Mouse (Mus musculus): Measurements from ENCODE around the gene Adarb2. TPM values are rescaled to one million over a fixed set of nuclear protein-coding genes. Genes with fewer than 3 reads are reported as not detected.

Adarb2 gene
- polyA plus RNA-seq, 1 experiment from 2014 or later = 0.41 TPM

GRCm38 (mm10) chr13:8467591-8468366, 265.1 kb downstream of the Adarb2 start:
- Histone ChIP-seq H3K27ac (ENCODE audit: low read depth, low read length) (no peak overlapping the region), H3K9me3 (ENCODE audit: control insufficient read depth, low read length) (no peaks in the 10 kb centered on the region), H3K4me1 (ENCODE audit: control insufficient read depth, insufficient read depth, low read length) (no peaks in the 10 kb centered on the region), H3K36me3 (ENCODE audit: control insufficient read depth, insufficient read depth, low read length) (no peaks in the 10 kb centered on the region), H3K4me2 (replicated peaks; ENCODE audit: low read depth, low read length) (no peak overlapping the region), H3K9ac (ENCODE audit: low read depth, low read length) (no peak overlapping the region), H3K4me3 (ENCODE audit: low read length) (no peak overlapping the region), H3K27me3 (ENCODE audit: control insufficient read depth, insufficient read depth, low read length) (no peaks in the 10 kb centered on the region)
- ATAC-seq (ENCODE audit: low FRiP score, low TSS enrichment) = no peak
- WGBS = 76% methylated on average over 12 of the region's 12 CpGs

- Histone ChIP-seq H3K9ac (ENCODE audit: low read depth, low read length) (no peak overlapping the region), H3K27ac (ENCODE audit: low read depth, low read length) (no peak overlapping the region), H3K27me3 (ENCODE audit: control insufficient read depth, insufficient read depth, low read length) (no peaks in the 10 kb centered on the region), H3K4me3 (ENCODE audit: low read length) (no peak overlapping the region), H3K4me1 (ENCODE audit: control insufficient read depth, insufficient read depth, low read length) (no peaks in the 10 kb centered on the region), H3K9me3 (ENCODE audit: control insufficient read depth, low read length) (no peaks in the 10 kb centered on the region), H3K4me2 (replicated peaks; ENCODE audit: low read depth, low read length) (no peak overlapping the region), H3K36me3 (ENCODE audit: control insufficient read depth, insufficient read depth, low read length) (no peaks in the 10 kb centered on the region)
- ATAC-seq (ENCODE audit: low FRiP score, low TSS enrichment) = no peak
- WGBS = 77% methylated on average over 3 of the region's 3 CpGs
Observed at GRCm38 (mm10) chr13:8476237-8476636, 273.6 kb downstream of the Adarb2 start.

DNA sequence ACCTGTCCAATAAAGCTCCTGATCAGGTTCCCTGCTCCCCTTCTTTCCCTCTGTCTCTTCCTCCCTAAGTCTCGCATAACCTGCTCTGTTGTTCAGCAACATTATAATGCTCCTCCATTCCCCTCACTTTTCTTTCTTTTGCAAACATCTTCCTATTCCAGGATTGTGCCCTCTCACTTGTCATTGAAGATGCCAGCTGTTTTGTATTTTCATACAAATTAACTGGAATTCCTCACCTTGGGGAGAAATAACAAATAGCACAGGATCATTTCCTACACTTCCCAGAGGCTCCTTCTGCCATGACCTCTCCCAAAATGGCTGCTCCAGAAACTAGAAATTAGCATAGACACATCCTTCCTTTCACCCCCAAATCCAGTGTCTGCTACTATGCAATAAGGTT, 276.1 kb downstream of the Adarb2 start:
- no peak overlapping the region for H3K9ac ChIP-seq (ENCODE audit: low read depth, low read length)
- no peak overlapping the region for H3K4me2 ChIP-seq (replicated peaks; ENCODE audit: low read depth, low read length)
- no peaks in the 10 kb centered on the region for H3K36me3 ChIP-seq (ENCODE audit: control insufficient read depth, insufficient read depth, low read length)
- H3K27me3 ChIP-seq (ENCODE audit: control insufficient read depth, insufficient read depth, low read length) = no peaks in the 10 kb centered on the region
- no peak for ATAC-seq (ENCODE audit: low FRiP score, low TSS enrichment)
- no peaks in the 10 kb centered on the region for H3K4me1 ChIP-seq (ENCODE audit: control insufficient read depth, insufficient read depth, low read length)
- H3K4me3 ChIP-seq (ENCODE audit: low read length) = no peak overlapping the region
- H3K9me3 ChIP-seq (ENCODE audit: control insufficient read depth, low read length) = no peaks in the 10 kb centered on the region
- no peak overlapping the region for H3K27ac ChIP-seq (ENCODE audit: low read depth, low read length)
- WGBS = 61% methylated on average over 1 of the region's 1 CpGs

DNA sequence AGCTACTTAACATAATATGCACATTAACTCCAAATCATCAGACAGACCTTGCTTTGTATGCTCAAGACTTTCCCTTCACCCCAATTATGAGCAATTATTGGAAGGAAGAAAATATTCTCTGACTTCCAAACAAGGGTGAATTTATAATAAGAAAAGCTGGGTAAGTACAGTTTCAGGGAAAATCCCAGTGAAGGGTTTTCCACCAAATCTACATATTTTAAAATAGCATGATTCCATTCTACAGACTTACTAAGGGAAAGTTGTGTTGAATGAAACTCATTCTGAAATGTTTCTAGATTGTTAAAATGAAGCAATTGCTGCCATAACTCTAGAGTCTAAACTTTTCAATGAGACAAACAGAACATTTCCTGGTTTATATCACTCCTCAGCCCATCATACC, 277.3 kb downstream of the Adarb2 start:
- Histone ChIP-seq H3K27ac (ENCODE audit: low read depth, low read length) (no peak overlapping the region), H3K27me3 (ENCODE audit: control insufficient read depth, insufficient read depth, low read length) (no peaks in the 10 kb centered on the region), H3K4me2 (replicated peaks; ENCODE audit: low read depth, low read length) (no peak overlapping the region), H3K4me1 (ENCODE audit: control insufficient read depth, insufficient read depth, low read length) (no peaks in the 10 kb centered on the region), H3K36me3 (ENCODE audit: control insufficient read depth, insufficient read depth, low read length) (no peaks in the 10 kb centered on the region), H3K4me3 (ENCODE audit: low read length) (no peak overlapping the region), H3K9ac (ENCODE audit: low read depth, low read length) (no peak overlapping the region), H3K9me3 (ENCODE audit: control insufficient read depth, low read length) (no peaks in the 10 kb centered on the region)
- ATAC-seq (ENCODE audit: low FRiP score, low TSS enrichment) = no peak

GRCm38 (mm10) chr13:8481347-8481746, 278.7 kb downstream of the Adarb2 start:
- ATAC-seq (ENCODE audit: low FRiP score, low TSS enrichment) = no peak
- Histone ChIP-seq H3K4me2 (replicated peaks; ENCODE audit: low read depth, low read length) (no peak overlapping the region), H3K27ac (ENCODE audit: low read depth, low read length) (no peak overlapping the region), H3K9ac (ENCODE audit: low read depth, low read length) (no peak overlapping the region), H3K36me3 (ENCODE audit: control insufficient read depth, insufficient read depth, low read length) (no peaks in the 10 kb centered on the region), H3K4me1 (ENCODE audit: control insufficient read depth, insufficient read depth, low read length) (no peaks in the 10 kb centered on the region), H3K4me3 (ENCODE audit: low read length) (no peak overlapping the region), H3K27me3 (ENCODE audit: control insufficient read depth, insufficient read depth, low read length) (no peaks in the 10 kb centered on the region), H3K9me3 (ENCODE audit: control insufficient read depth, low read length) (no peaks in the 10 kb centered on the region)
- WGBS = 62% methylated on average over 3 of the region's 3 CpGs

- Histone ChIP-seq H3K9ac (ENCODE audit: low read depth, low read length) (no peak overlapping the region), H3K27ac (ENCODE audit: low read depth, low read length) (no peak overlapping the region), H3K27me3 (ENCODE audit: control insufficient read depth, insufficient read depth, low read length) (no peaks in the 10 kb centered on the region), H3K4me1 (ENCODE audit: control insufficient read depth, insufficient read depth, low read length) (0 out of 2 replicates have a peak, but pooled peaks cover 6% of the 10 kb centered on the region), H3K4me2 (replicated peaks; ENCODE audit: low read depth, low read length) (no peak overlapping the region), H3K9me3 (ENCODE audit: control insufficient read depth, low read length) (no peaks in the 10 kb centered on the region), H3K4me3 (ENCODE audit: low read length) (no peak overlapping the region), H3K36me3 (ENCODE audit: control insufficient read depth, insufficient read depth, low read length) (no peaks in the 10 kb centered on the region)
- 44% methylated on average over 4 of the region's 4 CpGs for WGBS
- ATAC-seq (ENCODE audit: low FRiP score, low TSS enrichment) = no peak
Observed at GRCm38 (mm10) chr13:8484592-8485272, 282.1 kb downstream of the Adarb2 start.

DNA sequence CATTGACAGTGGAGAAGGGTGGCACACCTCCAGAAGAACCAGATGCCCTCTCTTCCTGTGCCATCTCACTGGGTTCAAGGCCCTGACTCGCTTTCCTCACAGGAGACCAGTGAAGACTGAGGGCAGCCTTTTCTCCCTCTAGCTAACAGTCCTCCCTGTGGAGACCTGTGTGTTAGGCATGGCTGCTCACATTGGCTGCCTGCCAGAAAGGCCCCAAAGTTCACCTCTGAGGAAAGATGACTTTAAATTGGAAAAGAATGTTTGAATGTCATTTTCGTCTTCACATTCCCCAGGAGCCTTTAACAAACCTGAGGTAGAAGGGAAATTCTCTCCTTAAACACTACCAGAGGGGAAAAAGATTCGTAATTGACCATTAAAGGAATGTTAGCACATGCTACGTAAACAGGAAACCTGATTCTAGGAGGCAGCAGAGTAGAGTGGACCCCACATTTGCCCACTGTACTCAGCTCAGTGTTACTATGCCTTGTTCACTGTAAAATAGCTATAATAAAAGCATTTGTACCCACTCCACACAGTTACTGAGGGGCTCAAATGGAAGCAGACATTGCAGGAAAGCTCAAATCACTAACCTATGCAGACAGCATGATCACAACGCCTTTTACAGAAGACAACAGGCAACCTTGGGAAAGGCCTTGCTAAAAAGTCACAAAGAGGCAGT, 285.2 kb downstream of the Adarb2 start:
- no peaks in the 10 kb centered on the region for H3K36me3 ChIP-seq (ENCODE audit: control insufficient read depth, insufficient read depth, low read length)
- H3K9me3 ChIP-seq (ENCODE audit: control insufficient read depth, low read length) = no peaks in the 10 kb centered on the region
- no peak overlapping the region for H3K9ac ChIP-seq (ENCODE audit: low read depth, low read length)
- H3K4me2 ChIP-seq (replicated peaks; ENCODE audit: low read depth, low read length) = no peak overlapping the region
- H3K4me1 ChIP-seq (ENCODE audit: control insufficient read depth, insufficient read depth, low read length) = 0 out of 2 replicates have a peak, but pooled peaks cover 6% of the 10 kb centered on the region
- ATAC-seq (ENCODE audit: low FRiP score, low TSS enrichment) = peak; percentile 84; the same call in 1 of the 2 replicates
- no peak overlapping the region for H3K4me3 ChIP-seq (ENCODE audit: low read length)
- H3K27ac ChIP-seq (ENCODE audit: low read depth, low read length) = no peak overlapping the region
- WGBS = 49% methylated on average over 5 of the region's 5 CpGs
- H3K27me3 ChIP-seq (ENCODE audit: control insufficient read depth, insufficient read depth, low read length) = no peaks in the 10 kb centered on the region

DNA sequence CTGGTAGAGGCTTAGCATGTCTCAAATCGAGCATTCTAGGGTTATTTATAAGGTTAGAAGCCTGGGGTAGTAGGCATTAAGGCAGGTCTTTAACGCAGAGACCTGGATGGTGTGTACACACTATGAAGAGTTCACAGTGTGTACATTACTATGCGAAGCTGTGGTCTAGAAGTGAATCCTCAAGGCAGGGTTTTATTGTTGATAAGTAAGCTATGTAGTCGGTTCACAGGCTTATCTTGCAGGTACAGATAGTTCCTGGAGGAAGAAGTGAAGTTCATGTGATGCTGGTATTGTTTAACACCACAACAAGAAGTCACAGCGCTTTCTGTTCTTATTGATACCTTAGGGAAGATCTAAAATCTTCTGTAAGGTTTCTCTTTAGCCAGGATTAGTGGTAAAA, 290.7 kb downstream of the Adarb2 start:
- H3K4me1 ChIP-seq (ENCODE audit: control insufficient read depth, insufficient read depth, low read length) = no peaks in the 10 kb centered on the region
- H3K27me3 ChIP-seq (ENCODE audit: control insufficient read depth, insufficient read depth, low read length) = no peaks in the 10 kb centered on the region
- no peak for ATAC-seq (ENCODE audit: low FRiP score, low TSS enrichment)
- no peaks in the 10 kb centered on the region for H3K9me3 ChIP-seq (ENCODE audit: control insufficient read depth, low read length)
- no peak overlapping the region for H3K9ac ChIP-seq (ENCODE audit: low read depth, low read length)
- H3K4me3 ChIP-seq (ENCODE audit: low read length) = no peak overlapping the region
- H3K27ac ChIP-seq (ENCODE audit: low read depth, low read length) = no peak overlapping the region
- 85% methylated on average over 5 of the region's 5 CpGs for WGBS
- H3K4me2 ChIP-seq (replicated peaks; ENCODE audit: low read depth, low read length) = no peak overlapping the region
- no peaks in the 10 kb centered on the region for H3K36me3 ChIP-seq (ENCODE audit: control insufficient read depth, insufficient read depth, low read length)

- no peaks in the 10 kb centered on the region for H3K27me3 ChIP-seq (ENCODE audit: control insufficient read depth, insufficient read depth, low read length)
- 82% methylated on average over 5 of the region's 5 CpGs for WGBS
- H3K4me1 ChIP-seq (ENCODE audit: control insufficient read depth, insufficient read depth, low read length) = no peaks in the 10 kb centered on the region
- H3K9me3 ChIP-seq (ENCODE audit: control insufficient read depth, low read length) = no peaks in the 10 kb centered on the region
- no peak overlapping the region for H3K4me2 ChIP-seq (replicated peaks; ENCODE audit: low read depth, low read length)
- no peak overlapping the region for H3K4me3 ChIP-seq (ENCODE audit: low read length)
- H3K36me3 ChIP-seq (ENCODE audit: control insufficient read depth, insufficient read depth, low read length) = no peaks in the 10 kb centered on the region
- ATAC-seq (ENCODE audit: low FRiP score, low TSS enrichment) = no peak
- H3K27ac ChIP-seq (ENCODE audit: low read depth, low read length) = no peak overlapping the region
- H3K9ac ChIP-seq (ENCODE audit: low read depth, low read length) = no peak overlapping the region
Observed at GRCm38 (mm10) chr13:8499551-8499950, 296.9 kb downstream of the Adarb2 start.

All from kidney, embryonic 14.5 days (tissue).